Mouse (Mus musculus) right cerebral cortex, postnatal 4 days (tissue): ENCODE results near the gene 3110082I17Rik.
A peak's percentile ranks its signal among the peaks of the same experiment; 100 is the strongest.

Experiments used
- DNase-seq: peaks from one replicate; pipeline ENCODE4 v3.0.0-alpha.2; 2022

Gene 3110082I17Rik

DNA sequence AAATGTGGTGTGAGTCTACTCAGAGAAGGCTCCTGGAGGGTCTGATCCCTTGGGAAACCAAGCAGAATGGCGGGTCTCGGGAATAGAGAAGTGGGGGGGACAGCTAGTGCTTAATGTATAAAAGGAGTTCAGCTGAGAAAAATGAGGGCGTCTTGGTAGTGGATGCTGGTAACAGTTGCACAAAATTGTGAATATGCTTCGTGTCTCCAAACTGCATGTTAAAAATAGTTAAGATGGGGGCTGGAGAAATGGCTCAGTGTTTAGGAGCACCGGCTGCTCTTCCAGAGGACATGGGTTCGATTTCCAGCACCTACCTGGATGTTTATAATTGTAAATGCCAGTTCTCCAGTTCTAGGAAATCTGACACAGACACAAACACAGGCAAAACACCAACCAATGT is 139.0 kb downstream of the 3110082I17Rik start:
- no peak for DNase-seq

DNA sequence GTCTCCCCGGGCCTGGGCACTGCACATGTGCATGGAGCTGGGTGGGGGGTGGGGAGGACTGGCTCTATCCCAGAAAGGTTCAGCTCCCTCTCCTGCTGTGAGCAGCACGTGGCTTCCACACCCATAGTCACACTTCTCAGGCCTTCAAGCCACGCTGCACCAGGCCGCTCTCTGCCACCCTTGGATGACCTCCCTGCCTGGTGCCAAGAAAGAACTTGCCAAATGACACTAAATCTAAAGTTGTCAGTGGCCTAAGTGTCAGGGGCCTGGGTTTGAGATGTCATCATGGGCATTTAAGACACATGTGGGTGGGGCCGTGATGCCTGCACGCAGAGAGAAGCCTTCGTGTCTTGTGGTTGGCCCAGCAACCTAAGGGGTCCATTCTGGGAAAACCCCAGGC is 139.9 kb downstream of the 3110082I17Rik start:
- DNase-seq = no peak

DNA sequence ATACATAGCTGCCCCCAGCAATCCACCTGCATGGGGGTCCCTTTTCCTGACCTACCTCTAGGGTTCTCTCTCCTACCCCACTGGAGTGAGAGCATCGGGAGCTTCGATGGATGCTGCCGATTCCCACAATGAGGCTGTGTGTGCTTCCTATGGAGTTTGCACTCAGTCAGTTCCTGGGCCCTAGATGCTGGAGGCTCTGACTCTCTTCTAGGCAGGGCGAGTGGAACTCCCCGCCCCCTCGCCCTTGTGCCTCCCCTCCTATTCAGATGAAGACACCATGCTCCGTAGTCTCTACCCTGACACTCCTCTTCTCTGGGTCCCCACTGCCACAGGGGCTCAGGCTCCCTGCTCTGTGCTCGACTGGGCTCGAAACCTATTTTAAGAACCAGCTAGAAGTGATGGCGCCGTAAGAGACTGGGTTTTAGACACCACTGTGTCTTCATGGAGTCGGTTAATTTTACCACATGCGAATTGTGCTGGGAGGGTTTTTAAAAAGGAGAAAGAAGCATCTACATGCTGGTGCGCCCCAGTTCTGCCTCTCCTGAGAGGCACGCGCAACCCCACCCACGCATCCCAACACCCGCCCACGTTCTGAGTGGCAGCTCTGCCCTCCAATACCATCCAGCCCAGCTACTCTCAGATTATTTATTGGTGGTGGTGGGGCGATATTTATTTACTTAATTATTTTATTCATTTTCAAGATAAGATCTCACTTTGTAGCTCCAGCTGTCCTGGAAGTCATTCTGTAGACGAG is 142.4 kb downstream of the 3110082I17Rik start:
- peak; percentile 38 for DNase-seq

DNA sequence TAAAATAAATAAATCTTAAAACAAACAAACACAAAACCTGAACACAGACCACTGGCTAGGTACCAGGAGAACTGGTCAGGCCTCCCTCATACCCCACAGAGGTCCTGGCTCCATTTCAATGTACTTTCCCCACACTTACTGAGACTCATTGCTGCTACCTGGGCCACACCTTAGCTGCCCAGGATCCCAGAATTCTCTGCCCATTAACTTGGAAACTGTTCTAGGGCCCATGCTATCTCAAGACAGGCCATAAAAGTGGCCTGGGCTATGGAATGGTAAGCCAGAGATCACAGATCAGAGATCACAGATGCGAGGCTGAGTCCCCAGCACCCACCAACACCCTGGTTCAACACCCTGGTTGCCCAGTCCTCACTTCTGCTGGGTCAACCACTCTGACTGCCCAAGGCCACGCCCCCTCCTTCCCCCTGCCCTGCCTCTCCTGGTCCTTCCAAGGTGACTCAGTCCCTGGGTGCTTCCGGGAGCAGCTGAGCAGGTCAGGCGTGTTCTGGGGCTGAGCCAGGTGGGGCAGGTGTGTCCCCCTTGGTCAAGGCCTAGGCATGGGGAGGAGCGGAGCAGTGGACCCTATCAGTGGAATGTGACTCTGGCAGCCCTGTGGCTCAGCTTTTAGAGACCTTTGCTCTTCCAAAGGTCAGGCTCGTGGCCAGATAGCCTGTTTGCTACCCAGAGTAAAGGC is 143.2 kb downstream of the 3110082I17Rik start:
- no peak for DNase-seq

DNA sequence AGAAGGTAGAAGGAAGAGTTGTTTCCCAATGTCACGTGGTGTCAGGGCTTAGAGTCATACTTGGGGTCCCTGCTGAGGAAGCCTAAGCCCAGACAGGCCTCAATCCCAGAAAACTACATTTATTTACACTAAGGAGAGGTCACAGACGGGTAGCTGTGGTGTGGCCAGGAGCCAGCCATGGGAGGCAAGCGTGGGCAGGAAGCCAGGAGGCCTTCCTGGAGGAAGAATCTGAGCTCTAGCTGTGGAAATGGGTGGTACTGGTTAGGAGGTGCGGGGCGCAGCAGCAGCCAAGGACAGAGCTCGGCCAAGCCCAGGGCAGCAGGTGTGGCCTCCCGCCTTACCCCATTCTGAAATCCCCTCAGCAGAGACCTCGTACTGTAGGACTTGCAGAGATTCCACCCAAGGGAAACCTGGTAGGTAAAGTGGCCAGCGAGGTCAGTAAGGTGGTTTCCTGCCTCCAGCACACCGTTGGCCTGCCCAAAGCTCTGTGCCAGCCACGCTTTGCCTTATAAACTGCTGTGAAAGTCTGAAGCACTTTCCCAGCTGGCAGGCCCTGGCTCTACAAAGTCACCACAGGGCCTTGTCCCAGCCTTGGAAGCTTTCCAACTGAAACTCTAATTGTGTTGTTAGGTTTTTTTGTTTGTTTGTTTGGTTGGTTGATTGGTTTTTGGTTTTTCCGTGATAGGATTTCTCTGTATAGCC is 145.2 kb downstream of the 3110082I17Rik start:
- DNase-seq = no peak

DNA sequence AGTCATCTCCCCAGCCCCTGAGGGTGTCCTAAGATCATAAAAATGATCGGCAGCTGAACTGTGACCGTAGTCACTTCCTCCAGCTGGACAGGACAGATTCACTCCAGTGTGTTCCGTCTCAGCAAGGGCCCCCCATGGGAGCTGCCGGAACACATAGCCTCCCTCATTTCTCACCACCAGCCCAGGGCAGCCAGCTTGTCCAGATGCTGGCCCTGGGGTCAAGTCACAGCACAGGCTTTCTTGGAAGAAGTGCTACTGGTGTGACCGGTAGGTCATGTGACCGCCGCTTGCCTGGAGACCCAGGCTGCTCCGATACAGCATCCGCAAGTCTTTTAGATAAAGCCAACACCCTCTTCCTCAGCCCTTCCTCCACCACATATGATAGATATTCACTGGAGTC is 146.8 kb downstream of the 3110082I17Rik start:
- no peak for DNase-seq

DNA sequence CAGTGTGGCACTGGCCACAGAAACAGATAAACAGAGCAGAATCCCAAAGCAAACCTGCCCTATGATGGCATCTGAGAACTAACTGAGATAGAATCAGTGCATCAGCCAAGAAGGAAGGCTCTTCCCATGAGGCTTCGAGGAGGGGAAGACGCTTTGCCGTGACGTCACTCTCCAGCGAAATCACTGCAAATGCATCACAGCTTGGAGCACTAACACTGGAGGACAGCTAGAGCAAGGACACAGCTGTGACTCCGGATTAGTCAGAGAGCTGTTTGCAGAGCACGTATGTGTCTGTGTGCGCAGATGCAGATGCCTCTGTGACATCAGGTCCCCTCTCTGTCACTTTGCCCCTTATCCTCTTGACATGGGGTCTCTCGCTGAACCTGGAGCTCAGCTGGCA is 148.5 kb downstream of the 3110082I17Rik start:
- DNase-seq = no peak

DNA sequence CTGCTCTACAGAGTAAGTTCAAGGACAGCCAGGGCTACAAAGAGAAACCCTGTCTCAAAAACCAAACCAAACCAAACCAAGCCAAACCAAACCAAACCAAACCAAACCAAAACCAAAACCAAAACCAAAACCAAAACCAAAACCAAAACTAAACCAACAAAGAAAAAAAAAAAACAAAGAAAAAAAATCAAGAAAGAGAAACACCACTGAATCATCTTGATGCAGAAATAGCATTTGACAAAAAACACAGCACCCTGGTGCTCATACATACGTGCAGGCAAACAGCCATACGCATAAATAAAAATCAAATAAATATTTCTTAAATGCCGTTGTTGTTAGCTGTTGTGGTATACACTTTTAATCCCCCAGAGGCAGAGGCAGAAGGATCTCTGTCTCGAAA is 149.8 kb downstream of the 3110082I17Rik start:
- no peak for DNase-seq

DNA sequence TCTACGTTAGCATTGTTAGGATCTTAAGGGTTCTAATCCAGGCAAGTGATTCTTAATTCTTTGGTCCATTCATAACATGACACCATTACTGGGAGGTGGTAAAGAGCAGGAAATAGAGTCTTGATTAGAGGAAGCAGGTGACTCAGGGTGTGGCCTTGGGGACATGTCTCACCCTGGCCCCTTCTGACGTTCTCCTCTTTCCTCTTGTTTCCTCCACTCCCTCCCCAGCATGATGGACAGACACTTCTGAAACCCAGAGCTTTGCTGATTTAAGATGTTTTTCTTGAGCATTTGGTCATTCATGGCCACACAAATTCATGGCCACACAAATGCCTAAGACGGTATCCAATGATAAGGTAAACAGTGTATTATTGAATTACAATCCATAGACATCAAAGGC is 150.4 kb downstream of the 3110082I17Rik start:
- DNase-seq = no peak
